Mouse (Mus musculus) hindbrain, embryonic 13.5 days (tissue): ENCODE results near the gene Daam2. TPM values are rescaled to one million over a fixed set of nuclear protein-coding genes. Genes with fewer than 3 reads are reported as not detected.

Source experiments
- ATAC-seq: fragments of 200-750 bp; cut with Nextera tagmentation; 2 replicates; pipeline ENCODE4 v1.8.0; 2017; ENCODE audit warnings: moderate TSS enrichment; ENCODE audit not compliant: low FRiP score
- H3K27ac ChIP-seq: fragments of 300-500 bp; sonication (generic); 2 replicates; pipeline ENCODE4 v1.5.1; 2015; ENCODE audit warnings: inconsistent platforms, mild to moderate bottlenecking, moderate library complexity
- H3K27me3 ChIP-seq: fragments of 300-500 bp; sonication (generic); 2 replicates; pipeline ENCODE4 v1.6.1; 2015; ENCODE audit warnings: mild to moderate bottlenecking, inconsistent platforms
- H3K36me3 ChIP-seq: fragments of 300-500 bp; sonication (generic); 2 replicates; pipeline ENCODE4 v1.6.1; 2015; ENCODE audit warnings: mild to moderate bottlenecking, inconsistent platforms
- H3K4me1 ChIP-seq: fragments of 300-500 bp; sonication (generic); replicated peaks from 2 replicates; pipeline ENCODE4 v1.6.1; 2015; ENCODE audit warnings: inconsistent platforms
- H3K4me2 ChIP-seq: fragments of 300-500 bp; sonication (generic); 2 replicates; pipeline ENCODE4 v1.6.1; 2015; ENCODE audit warnings: inconsistent platforms, mild to moderate bottlenecking, moderate library complexity
- H3K4me3 ChIP-seq: fragments of 300-500 bp; sonication (generic); 2 replicates; pipeline ENCODE4 v1.5.1; 2015; ENCODE audit warnings: mild to moderate bottlenecking, inconsistent platforms
- H3K9ac ChIP-seq: fragments of 300-500 bp; sonication (generic); 2 replicates; pipeline ENCODE4 v1.6.1; 2015; ENCODE audit warnings: mild to moderate bottlenecking, inconsistent platforms
- H3K9me3 ChIP-seq: fragments of 300-500 bp; sonication (generic); 2 replicates; pipeline ENCODE4 v1.6.1; 2016; ENCODE audit warnings: inconsistent platforms
- WGBS: fragments of 180-500 bp; shearing (Covaris S2); methylation state at CpG from one replicate; pipeline ENCODE4 v1.1.7; 2015; 5-methylcytosine and 5-hydroxymethylcytosine counted together
- polyA plus RNA-seq: library from polyadenylated mRNA; unstranded; fragments of >200 nt; fragmentation: Nextera tagmentation; extraction: Ambion mirVana; gene quantifications from 2 replicates; pipeline ENCODE4 v1.2.1, GENCODE M21; 2015

The Daam2 gene
- polyA plus RNA-seq, 1 experiment from 2014 or later = 3.7 TPM

DNA sequence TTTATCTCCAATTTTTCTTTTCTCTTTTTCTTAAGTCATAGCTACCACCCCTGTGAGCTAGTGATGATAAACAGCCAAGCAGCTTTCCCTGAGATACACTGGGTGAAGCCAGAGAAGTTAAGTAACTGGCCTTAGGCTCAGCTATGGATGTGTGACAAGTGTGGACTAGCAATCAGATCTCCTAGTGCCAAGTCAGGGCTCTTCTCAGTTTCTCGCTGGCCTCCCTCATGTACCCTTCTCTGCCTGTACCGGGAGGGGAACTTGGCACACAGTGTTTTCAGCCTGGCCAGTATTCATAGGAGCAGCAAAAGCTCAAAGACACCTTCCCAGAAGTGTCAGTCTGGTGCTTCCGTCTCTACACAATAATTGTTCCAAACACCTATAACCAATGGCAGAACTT, 140.3 kb downstream of the Daam2 start:
- H3K27ac ChIP-seq = no peak overlapping the region
- 91% methylated on average over 3 of the region's 3 CpGs for WGBS
- peaks cover 9% of the 10 kb centered on the region for H3K4me1 ChIP-seq
- H3K9ac ChIP-seq = no peak overlapping the region
- no peaks in the 10 kb centered on the region for H3K9me3 ChIP-seq
- H3K4me2 ChIP-seq = no peak overlapping the region
- no peak for ATAC-seq
- H3K4me3 ChIP-seq = no peak overlapping the region
- no peaks in the 10 kb centered on the region for H3K27me3 ChIP-seq
- H3K36me3 ChIP-seq = no peaks in the 10 kb centered on the region

DNA sequence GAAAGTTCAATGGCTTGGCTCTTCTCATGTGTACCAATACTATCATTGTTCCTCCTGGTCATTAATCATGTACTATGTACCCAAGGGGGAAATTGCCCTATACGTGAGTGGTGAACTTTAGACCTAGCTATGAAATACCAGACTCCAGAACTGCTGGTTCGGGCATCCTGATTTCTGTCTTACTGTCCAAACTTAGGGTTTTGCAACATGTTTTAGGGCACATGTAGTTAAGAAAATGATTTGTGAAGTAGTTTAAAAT, 141.1 kb downstream of the Daam2 start:
- 90% methylated on average over 2 of the region's 2 CpGs for WGBS
- Histone ChIP-seq H3K4me2 (no peak overlapping the region), H3K9ac (no peak overlapping the region), H3K9me3 (no peaks in the 10 kb centered on the region), H3K27ac (no peak overlapping the region), H3K4me1 (0 out of 2 replicates have a peak, but pooled peaks cover 5% of the 10 kb centered on the region), H3K4me3 (no peak overlapping the region), H3K27me3 (no peaks in the 10 kb centered on the region), H3K36me3 (no peaks in the 10 kb centered on the region)
- ATAC-seq = no peak

DNA sequence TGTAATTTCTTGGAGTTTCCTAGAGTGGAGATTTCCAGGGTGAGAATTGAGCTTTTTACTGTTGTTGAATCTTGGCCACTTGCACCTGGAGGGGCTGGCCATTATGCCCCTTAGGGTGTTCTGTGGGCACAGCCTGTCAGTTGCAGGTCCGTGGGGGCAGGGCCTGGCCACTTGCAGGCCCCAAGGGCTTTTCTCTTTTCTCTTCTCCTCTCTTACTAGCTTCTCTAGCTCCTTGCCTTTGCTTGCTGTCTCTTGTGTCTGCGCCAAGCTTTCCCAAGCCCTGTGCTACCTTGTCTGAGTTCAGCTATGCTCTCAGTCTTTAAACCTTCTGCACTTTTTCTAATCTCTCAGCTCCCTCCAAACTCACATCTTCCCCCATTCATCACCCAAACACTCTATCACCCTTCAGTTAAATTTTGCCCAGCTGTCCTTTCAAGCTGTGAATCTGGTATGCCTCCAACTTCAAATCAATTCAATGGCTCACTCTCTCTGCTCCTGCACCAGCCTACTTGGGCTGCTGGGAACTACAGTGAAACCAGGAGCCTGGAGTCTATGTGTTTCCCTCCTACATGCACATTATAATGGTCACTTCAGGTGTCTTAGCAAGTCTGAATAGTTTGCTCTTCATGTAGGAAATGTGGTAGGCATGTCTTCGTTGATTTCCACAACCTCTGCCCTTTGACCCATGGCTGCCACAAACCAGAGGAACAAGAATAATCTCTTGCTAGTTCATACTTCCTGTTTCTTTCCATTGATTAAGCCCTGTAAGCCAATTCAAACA, 141.7 kb downstream of the Daam2 start:
- Histone ChIP-seq H3K27ac (no peak overlapping the region), H3K4me1 (no peaks in the 10 kb centered on the region), H3K36me3 (no peaks in the 10 kb centered on the region), H3K9me3 (no peaks in the 10 kb centered on the region), H3K9ac (no peak overlapping the region), H3K4me3 (no peak overlapping the region), H3K4me2 (no peak overlapping the region), H3K27me3 (no peaks in the 10 kb centered on the region)
- ATAC-seq = no peak
- 80% methylated on average over 3 of the region's 3 CpGs for WGBS

DNA sequence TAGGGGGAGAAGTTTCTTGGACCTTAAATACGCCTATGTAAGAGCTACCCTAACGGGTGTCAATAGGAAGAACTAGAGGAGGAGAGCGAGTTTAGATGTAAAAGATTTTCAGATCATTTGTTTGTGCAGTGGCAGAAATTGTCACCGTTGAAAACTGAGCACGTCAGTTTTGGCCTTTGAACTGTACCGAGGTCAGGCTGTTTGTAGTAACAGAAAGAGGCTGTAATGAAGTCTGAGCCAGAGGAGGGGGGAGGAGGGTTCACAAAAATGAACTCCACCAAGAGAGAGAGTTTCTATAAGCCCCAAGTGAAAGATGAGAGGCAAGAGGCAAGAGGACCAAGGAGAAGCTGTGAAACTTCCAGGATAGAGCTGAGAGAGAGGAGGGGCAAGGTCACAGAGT, 144.3 kb downstream of the Daam2 start:
- Histone ChIP-seq H3K36me3 (no peaks in the 10 kb centered on the region), H3K4me1 (no peaks in the 10 kb centered on the region), H3K4me2 (no peak overlapping the region), H3K9ac (no peak overlapping the region), H3K27me3 (no peaks in the 10 kb centered on the region), H3K4me3 (no peak overlapping the region), H3K27ac (no peak overlapping the region), H3K9me3 (no peaks in the 10 kb centered on the region)
- ATAC-seq = no peak
- 79% methylated on average over 6 of the region's 6 CpGs for WGBS

DNA sequence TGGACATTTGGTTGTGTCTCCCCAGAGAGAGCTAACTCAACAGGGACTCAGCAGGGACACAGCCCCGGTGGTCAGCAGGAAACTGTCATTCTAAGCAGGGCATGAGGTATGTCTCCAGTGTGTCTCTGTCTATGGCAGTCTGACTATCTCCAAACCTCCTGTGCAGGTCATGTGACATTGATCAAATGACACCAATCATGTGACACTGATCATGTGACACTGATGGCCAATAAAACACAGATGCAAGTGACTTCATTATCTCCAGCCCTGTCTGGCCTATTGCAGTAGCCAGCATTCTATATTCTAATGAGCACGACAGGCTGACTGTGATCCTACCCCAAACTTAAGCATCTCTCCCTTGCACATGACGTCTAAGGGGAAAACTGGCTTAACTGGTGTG, 147.9 kb downstream of the Daam2 start:
- H3K36me3 ChIP-seq = no peaks in the 10 kb centered on the region
- H3K27me3 ChIP-seq = no peaks in the 10 kb centered on the region
- no peak overlapping the region for H3K4me2 ChIP-seq
- H3K9me3 ChIP-seq = no peaks in the 10 kb centered on the region
- H3K9ac ChIP-seq = no peak overlapping the region
- ATAC-seq = no peak
- no peak overlapping the region for H3K27ac ChIP-seq
- WGBS = 72% methylated on average over 3 of the region's 3 CpGs
- H3K4me3 ChIP-seq = no peak overlapping the region
- H3K4me1 ChIP-seq = no peaks in the 10 kb centered on the region

DNA sequence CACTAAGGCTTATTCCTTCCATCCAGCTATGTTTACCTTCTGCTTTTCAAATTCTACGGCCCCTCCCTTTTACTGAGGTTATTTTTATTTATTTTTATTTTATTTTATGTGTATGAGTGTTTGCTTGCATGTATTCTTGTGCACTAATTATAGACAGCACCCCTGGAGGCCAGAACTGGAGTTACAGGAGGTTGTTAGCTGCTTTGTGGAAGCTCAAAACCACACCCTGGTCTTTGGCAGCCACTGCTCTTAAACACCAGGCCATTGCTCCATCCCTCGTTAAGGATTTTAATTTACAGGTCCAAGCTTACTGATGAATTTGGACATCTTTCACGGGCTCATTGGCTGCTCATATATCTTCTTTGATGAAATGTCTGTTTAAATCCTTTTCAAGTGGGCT, 150.6 kb downstream of the Daam2 start:
- ATAC-seq = no peak
- Histone ChIP-seq H3K4me3 (no peak overlapping the region), H3K27me3 (no peaks in the 10 kb centered on the region), H3K4me2 (no peak overlapping the region), H3K4me1 (no peaks in the 10 kb centered on the region), H3K36me3 (no peaks in the 10 kb centered on the region), H3K9me3 (no peaks in the 10 kb centered on the region), H3K27ac (no peak overlapping the region), H3K9ac (no peak overlapping the region)
- 63% methylated on average over 3 of the region's 3 CpGs for WGBS

DNA sequence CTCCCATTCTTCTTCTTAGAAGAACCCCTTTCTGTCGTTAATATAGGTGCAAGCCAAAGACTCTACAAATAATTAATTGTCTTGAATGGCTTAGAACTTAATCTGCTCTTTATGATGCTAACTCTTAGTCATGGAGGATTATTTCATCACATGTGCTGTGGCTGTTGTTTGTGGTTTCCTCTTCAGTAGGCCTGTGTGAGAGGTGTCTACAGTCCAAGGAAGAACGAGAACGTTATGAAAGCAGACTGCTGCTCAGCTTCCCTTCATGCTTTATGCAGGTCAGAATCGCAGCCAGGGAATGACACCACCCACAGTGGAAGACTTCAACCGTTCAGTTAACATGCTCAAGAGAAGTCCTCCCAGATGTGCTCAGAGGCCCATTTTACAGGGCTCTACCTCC, 151.2 kb downstream of the Daam2 start:
- ATAC-seq = no peak
- H3K36me3 ChIP-seq = no peaks in the 10 kb centered on the region
- 84% methylated on average over 5 of the region's 5 CpGs for WGBS
- no peaks in the 10 kb centered on the region for H3K9me3 ChIP-seq
- H3K27ac ChIP-seq = no peak overlapping the region
- H3K27me3 ChIP-seq = no peaks in the 10 kb centered on the region
- H3K9ac ChIP-seq = no peak overlapping the region
- no peaks in the 10 kb centered on the region for H3K4me1 ChIP-seq
- H3K4me2 ChIP-seq = no peak overlapping the region
- H3K4me3 ChIP-seq = no peak overlapping the region

Other genes starting within 250 kb of the Daam2 start
- 3.5 and 4.2 TPM in 2 replicates for gene Mocs1, start 136.0 kb downstream of the Daam2 start, polyA plus RNA-seq
- gene Kif6, start 50.8 kb upstream of the Daam2 start, polyA plus RNA-seq = 2.9 and 3.2 TPM in 2 replicates